Mouse (Mus musculus): ENCODE measurements around the gene Lrrc56.

- TF ChIP-seq CTCF (IDR thresholded peaks at IDR 0.05; ENCODE audit: control insufficient read depth, insufficient read depth, insufficient read length) (no peak), MAX (IDR thresholded peaks at IDR 0.05) (no peak)
Observed at GRCm38 (mm10) chr7:141231111-141231510, 37.2 kb downstream of the Lrrc56 start.
